ENCODE assay signal across 7 mouse cellular contexts in the genomic region with DNA sequence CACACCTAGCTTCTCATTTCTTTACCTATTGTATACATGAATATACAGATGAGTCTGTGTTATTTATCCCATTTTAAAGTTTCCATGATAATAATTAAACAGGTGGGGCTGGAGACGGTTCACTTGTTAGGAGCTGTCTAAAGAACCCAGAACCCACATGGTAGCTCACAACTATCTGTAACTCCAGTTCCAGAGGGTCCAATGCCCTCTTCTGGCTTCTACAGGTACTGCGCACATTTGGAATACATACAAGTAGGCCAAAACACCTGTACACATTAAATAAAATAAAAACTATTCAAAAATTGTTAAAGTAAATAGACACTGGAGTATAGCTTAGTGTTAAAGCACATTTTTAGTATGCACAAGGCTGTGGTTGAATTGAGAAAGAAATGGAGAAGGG. TPM values are rescaled to one million over a fixed set of nuclear protein-coding genes. Genes with fewer than 3 reads are reported as not detected.
DNase-seq lines count a peak whose midpoint lies in the region; ATAC-seq and TF ChIP-seq lines count a peak whose summit lies in the region.

No protein-coding gene starts in this region.

- H3K9me3 ChIP-seq in intestine, postnatal 0 days (ENCODE audit: control insufficient read depth) = no peaks in the 10 kb centered on the region
- H3K9me3 ChIP-seq in intestine, embryonic 16.5 days (ENCODE audit: control insufficient read depth, low read length) = no peaks in the 10 kb centered on the region
- H3K9me3 ChIP-seq in ES-E14 (ENCODE audit: control insufficient read depth, insufficient read depth, low read depth, low read length) = no peaks in the 10 kb centered on the region
- H3K9me3 ChIP-seq in hindbrain, postnatal 0 days (ENCODE audit: low read length) = no peaks in the 10 kb centered on the region
- H3K9me3 ChIP-seq in stomach, postnatal 0 days (ENCODE audit: control insufficient read depth, low read length) = no peaks in the 10 kb centered on the region
- no peaks in the 10 kb centered on the region for H3K9me3 ChIP-seq in midbrain, embryonic 16.5 days (replicated peaks; ENCODE audit: control insufficient read depth, low read length, poor library complexity, severe bottlenecking)

- no peak for TF ChIP-seq EP300 in stomach, postnatal 0 days (optimal IDR thresholded peaks at IDR 0.05)

- H3K36me3 ChIP-seq in intestine, postnatal 0 days (ENCODE audit: control insufficient read depth, insufficient read depth) = peaks cover 25% of the 10 kb centered on the region
- H3K36me3 ChIP-seq in intestine, embryonic 16.5 days (ENCODE audit: control insufficient read depth, insufficient read depth, low read length) = no peaks in the 10 kb centered on the region
- H3K36me3 ChIP-seq in ES-E14 (ENCODE audit: control insufficient read depth, insufficient read depth, low read length, poor library complexity, severe bottlenecking) = peaks cover 4% of the 10 kb centered on the region; the same call in 1 of the 2 replicates
- peaks cover 11% of the 10 kb centered on the region; the same call in 1 of the 2 replicates for H3K36me3 ChIP-seq in hindbrain, postnatal 0 days (ENCODE audit: insufficient read depth, low read length)
- no peaks in the 10 kb centered on the region for H3K36me3 ChIP-seq in stomach, postnatal 0 days (ENCODE audit: control insufficient read depth, insufficient read depth, low read length)
- H3K36me3 ChIP-seq in midbrain, embryonic 16.5 days (ENCODE audit: control insufficient read depth, insufficient read depth, low read length) = peaks cover 10% of the 10 kb centered on the region

- no peak for ATAC-seq in intestine, postnatal 0 days
- ATAC-seq in intestine, embryonic 16.5 days = no peak
- 0 out of 2 replicates have a peak, but pooled peaks have one; percentile 38 for ATAC-seq in hindbrain, postnatal 0 days
- no peak for ATAC-seq in stomach, postnatal 0 days (ENCODE audit: low FRiP score, low TSS enrichment)
- ATAC-seq in midbrain, embryonic 16.5 days = no peak

- H3K27ac ChIP-seq in intestine, postnatal 0 days (ENCODE audit: low read depth, low read length) = no peak overlapping the region
- no peak overlapping the region for H3K27ac ChIP-seq in intestine, embryonic 16.5 days (ENCODE audit: low read length)
- H3K27ac ChIP-seq in ES-E14 (ENCODE audit: insufficient read depth, low read depth, low read length, poor library complexity, severe bottlenecking) = no peak overlapping the region
- H3K27ac ChIP-seq in hindbrain, postnatal 0 days = no peak overlapping the region
- H3K27ac ChIP-seq in stomach, postnatal 0 days (replicated peaks) = no peak overlapping the region
- no peak overlapping the region for H3K27ac ChIP-seq in midbrain, embryonic 16.5 days (ENCODE audit: low read length)

- H3K4me3 ChIP-seq in intestine, postnatal 0 days (ENCODE audit: low read depth, low read length) = no peak overlapping the region
- H3K4me3 ChIP-seq in intestine, embryonic 16.5 days (ENCODE audit: low read length) = no peak overlapping the region
- H3K4me3 ChIP-seq in ES-E14 (ENCODE audit: insufficient read depth in 1 of 2, low read depth in 1 of 2, low read length in 2 of 2, poor library complexity in 1 of 2, severe bottlenecking in 1 of 2) = no peak overlapping the region
- no peak overlapping the region for H3K4me3 ChIP-seq in hindbrain, postnatal 0 days (ENCODE audit: low read length)
- no peak overlapping the region for H3K4me3 ChIP-seq in stomach, postnatal 0 days (ENCODE audit: low read depth, low read length)
- no peak overlapping the region for H3K4me3 ChIP-seq in midbrain, embryonic 16.5 days (ENCODE audit: low read depth, low read length)

- peak; percentile 77 for TF ChIP-seq CTCF in intestine, postnatal 0 days (IDR thresholded peaks at IDR 0.05; ENCODE audit: low read depth)
- TF ChIP-seq CTCF in hindbrain, postnatal 0 days (IDR thresholded peaks at IDR 0.05; ENCODE audit: low read depth) = peak; percentile 71
- peak; percentile 75 for TF ChIP-seq CTCF in stomach, postnatal 0 days (IDR thresholded peaks at IDR 0.05; ENCODE audit: low read depth)

- 73% methylated on average over 2 of the region's 2 CpGs for WGBS in intestine, postnatal 0 days
- WGBS in intestine, embryonic 16.5 days = 67% methylated on average over 2 of the region's 2 CpGs
- WGBS in hindbrain, postnatal 0 days = 73% methylated on average over 2 of the region's 2 CpGs
- 81% methylated on average over 2 of the region's 2 CpGs for WGBS in stomach, postnatal 0 days
- WGBS in midbrain, embryonic 16.5 days = 75% methylated on average over 2 of the region's 2 CpGs

- in situ Hi-C loops in ES-E14 (cut with MboI; ENCODE audit: low sequenced_read_pairs in 2 of 2, unreplicated experiment in 2 of 2) = no loop called here

- H3K4me1 ChIP-seq in intestine, postnatal 0 days (replicated peaks; ENCODE audit: control insufficient read depth, insufficient read depth, low read length) = no peaks in the 10 kb centered on the region
- no peaks in the 10 kb centered on the region for H3K4me1 ChIP-seq in intestine, embryonic 16.5 days (ENCODE audit: control insufficient read depth, insufficient read depth, low read length)
- no peaks in the 10 kb centered on the region for H3K4me1 ChIP-seq in ES-E14 (ENCODE audit: control insufficient read depth in 2 of 2, insufficient read depth in 2 of 2, low read length in 2 of 2, poor library complexity in 1 of 2)
- no peaks in the 10 kb centered on the region for H3K4me1 ChIP-seq in hindbrain, postnatal 0 days (ENCODE audit: insufficient read depth, low read length)
- no peaks in the 10 kb centered on the region for H3K4me1 ChIP-seq in stomach, postnatal 0 days (replicated peaks; ENCODE audit: control insufficient read depth, insufficient read depth)
- no peaks in the 10 kb centered on the region for H3K4me1 ChIP-seq in midbrain, embryonic 16.5 days (ENCODE audit: control insufficient read depth, insufficient read depth, low read length)

- peak; percentile 67 for DNase-seq in A20 (ENCODE audit: low read depth, low spot score)
- peak; percentile 52 for DNase-seq in ES-E14 (ENCODE audit: low read depth, low spot score)
- peak; percentile 51 for DNase-seq in hindbrain, postnatal 0 days (ENCODE audit: low spot score)
- DNase-seq in stomach, postnatal 0 days (ENCODE audit: low spot score) = peak; percentile 45

- no peaks in the 10 kb centered on the region for H3K27me3 ChIP-seq in intestine, postnatal 0 days (replicated peaks; ENCODE audit: control insufficient read depth, insufficient read depth, low read length)
- no peaks in the 10 kb centered on the region for H3K27me3 ChIP-seq in intestine, embryonic 16.5 days (replicated peaks; ENCODE audit: control insufficient read depth, insufficient read depth, low read length)
- no peaks in the 10 kb centered on the region for H3K27me3 ChIP-seq in hindbrain, postnatal 0 days (ENCODE audit: insufficient read depth, low read length)
- no peaks in the 10 kb centered on the region for H3K27me3 ChIP-seq in stomach, postnatal 0 days (ENCODE audit: control insufficient read depth, insufficient read depth, low read length)
- H3K27me3 ChIP-seq in midbrain, embryonic 16.5 days (ENCODE audit: control insufficient read depth, insufficient read depth, low read depth, low read length) = no peaks in the 10 kb centered on the region

- H3K9ac ChIP-seq in intestine, postnatal 0 days (ENCODE audit: low read depth, low read length) = no peak overlapping the region
- no peak overlapping the region for H3K9ac ChIP-seq in intestine, embryonic 16.5 days (ENCODE audit: low read depth, low read length)
- H3K9ac ChIP-seq in ES-E14 (ENCODE audit: insufficient read depth, low read depth, low read length, poor library complexity, severe bottlenecking) = no peak overlapping the region
- no peak overlapping the region for H3K9ac ChIP-seq in hindbrain, postnatal 0 days (replicated peaks; ENCODE audit: low read length)
- no peak overlapping the region for H3K9ac ChIP-seq in stomach, postnatal 0 days (ENCODE audit: low read length)
- H3K9ac ChIP-seq in midbrain, embryonic 16.5 days (ENCODE audit: low read depth, low read length) = no peak overlapping the region

- H3K4me2 ChIP-seq in intestine, postnatal 0 days (replicated peaks; ENCODE audit: low read depth) = no peak overlapping the region
- H3K4me2 ChIP-seq in intestine, embryonic 16.5 days (ENCODE audit: low read depth, low read length) = no peak overlapping the region
- H3K4me2 ChIP-seq in hindbrain, postnatal 0 days (ENCODE audit: low read depth, low read length) = no peak overlapping the region
- no peak overlapping the region for H3K4me2 ChIP-seq in stomach, postnatal 0 days (replicated peaks; ENCODE audit: low read depth)
- H3K4me2 ChIP-seq in midbrain, embryonic 16.5 days (ENCODE audit: low read length) = no peak overlapping the region

RNA-seq across cellular contexts. Expression of gene Tmem50b, which starts 15.3 kb away (rescaled TPM):
- polyA plus RNA-seq in intestine, postnatal 0 days (2015; fragmentation: Nextera tagmentation; extraction: Ambion mirVana) = 24.9 and 28.0 TPM in 2 replicates
- 33.8 and 34.3 TPM in 2 replicates for polyA plus RNA-seq in intestine, embryonic 16.5 days (2015; fragmentation: Nextera tagmentation; extraction: Ambion mirVana)
- 11.8 and 14.1 TPM in 2 replicates for total RNA-seq in ES-E14 (2012; rRNA removed)
- 79.6 and 93.3 TPM in 2 replicates for total RNA-seq in hindbrain, postnatal 0 days (2014; rRNA removed)
- polyA plus RNA-seq in hindbrain, postnatal 0 days (2015; fragmentation: Nextera tagmentation; extraction: Ambion mirVana) = 107 and 114 TPM in 2 replicates
- polyA plus RNA-seq in stomach, postnatal 0 days (2015; fragmentation: Nextera tagmentation; extraction: Ambion mirVana) = 60.8 and 64.6 TPM in 2 replicates
- polyA plus RNA-seq in midbrain, embryonic 16.5 days (2015; fragmentation: Nextera tagmentation; extraction: Ambion mirVana) = 95.1 and 106 TPM in 2 replicates

RNA-seq across cellular contexts. Expression of gene Ifngr2, which starts 35.4 kb away (rescaled TPM):
- 138 and 146 TPM in 2 replicates for polyA plus RNA-seq in intestine, postnatal 0 days (2015; fragmentation: Nextera tagmentation; extraction: Ambion mirVana)
- 116 and 117 TPM in 2 replicates for polyA plus RNA-seq in intestine, embryonic 16.5 days (2015; fragmentation: Nextera tagmentation; extraction: Ambion mirVana)
- total RNA-seq in ES-E14 (2012; rRNA removed) = 7.0 and 8.8 TPM in 2 replicates
- total RNA-seq in hindbrain, postnatal 0 days (2014; rRNA removed) = 53.1 and 68.4 TPM in 2 replicates
- 131 and 140 TPM in 2 replicates for polyA plus RNA-seq in hindbrain, postnatal 0 days (2015; fragmentation: Nextera tagmentation; extraction: Ambion mirVana)
- 54.9 and 57.8 TPM in 2 replicates for polyA plus RNA-seq in stomach, postnatal 0 days (2015; fragmentation: Nextera tagmentation; extraction: Ambion mirVana)
- 104 and 125 TPM in 2 replicates for polyA plus RNA-seq in midbrain, embryonic 16.5 days (2015; fragmentation: Nextera tagmentation; extraction: Ambion mirVana)

RNA-seq across cellular contexts. Expression of gene Dnajc28, which starts 36.5 kb away (rescaled TPM):
- 1.0 and 1.5 TPM in 2 replicates for polyA plus RNA-seq in intestine, postnatal 0 days (2015; fragmentation: Nextera tagmentation; extraction: Ambion mirVana)
- polyA plus RNA-seq in intestine, embryonic 16.5 days (2015; fragmentation: Nextera tagmentation; extraction: Ambion mirVana) = 2.8 TPM in 2 replicates
- 1.6 and 1.7 TPM in 2 replicates for total RNA-seq in ES-E14 (2012; rRNA removed)
- total RNA-seq in hindbrain, postnatal 0 days (2014; rRNA removed) = 1.7 and 5.3 TPM in 2 replicates
- polyA plus RNA-seq in hindbrain, postnatal 0 days (2015; fragmentation: Nextera tagmentation; extraction: Ambion mirVana) = 2.9 and 3.8 TPM in 2 replicates
- 1.1 and 1.4 TPM in 2 replicates for polyA plus RNA-seq in stomach, postnatal 0 days (2015; fragmentation: Nextera tagmentation; extraction: Ambion mirVana)
- polyA plus RNA-seq in midbrain, embryonic 16.5 days (2015; fragmentation: Nextera tagmentation; extraction: Ambion mirVana) = 6.9 and 7.3 TPM in 2 replicates
